In genomic region chr19:32568961-32569653, GRCm38 (mm10) we compare ENCODE assay signal across 21 mouse cellular contexts. TPM values are rescaled to one million over a fixed set of nuclear protein-coding genes. Genes with fewer than 3 reads are reported as not detected.
DNase-seq lines count a peak whose midpoint lies in the region; ATAC-seq and TF ChIP-seq lines count a peak whose summit lies in the region.
"Had no signal": no experiment of that assay in that cellular context is flagged by ENCODE, and none has a peak within 500 bp of the region (broad histone marks: within the 10 kb centered on the region; RNA-seq: fewer than 3 reads in every experiment).

No protein-coding gene starts in this region.

- no peak for TF ChIP-seq EP300 in stomach, postnatal 0 days (optimal IDR thresholded peaks at IDR 0.05)
- TF ChIP-seq EP300 in liver, embryonic 14.5 days (IDR thresholded peaks at IDR 0.05; ENCODE audit: low read depth): peak; percentile 38

- no peak for TF ChIP-seq POLR2A in lung, adult 2 months (IDR thresholded peaks at IDR 0.05; ENCODE audit: borderline replicate concordance, extremely low read depth, low read depth, low read length)

- H3K36me3 ChIP-seq in stomach, embryonic 15.5 days: no peaks in the 10 kb centered on the region
- H3K36me3 ChIP-seq in stomach, postnatal 0 days (ENCODE audit: control insufficient read depth, insufficient read depth, low read length): no peaks in the 10 kb centered on the region
- H3K36me3 ChIP-seq in liver, embryonic 14.5 days (replicated peaks; ENCODE audit: control insufficient read depth, insufficient read depth, low read depth): no peaks in the 10 kb centered on the region
- H3K36me3 ChIP-seq: heart, embryonic 12.5 days; hindbrain, embryonic 12.5 days; midbrain, embryonic 13.5 days; neural tube, embryonic 12.5 days had no signal

- no peaks in the 10 kb centered on the region for H3K4me1 ChIP-seq in stomach, embryonic 15.5 days
- 0 out of 2 replicates have a peak, but pooled peaks cover 2% of the 10 kb centered on the region for H3K4me1 ChIP-seq in stomach, postnatal 0 days (replicated peaks; ENCODE audit: control insufficient read depth, insufficient read depth)
- peaks cover 8 to 29% of the 10 kb centered on the region in 2 experiments for H3K4me1 ChIP-seq in liver, embryonic 14.5 days (replicated peaks; ENCODE audit: control insufficient read depth in 2 of 2, insufficient read depth in 2 of 2, low read length in 1 of 2)
- no peaks in the 10 kb centered on the region for H3K4me1 ChIP-seq in lung, adult 2 months (ENCODE audit: control insufficient read depth, insufficient read depth, low read length)
- H3K4me1 ChIP-seq: hindbrain, embryonic 12.5 days; midbrain, embryonic 13.5 days; neural tube, embryonic 12.5 days had no signal

- TF ChIP-seq CTCF in stomach, postnatal 0 days (IDR thresholded peaks at IDR 0.05; ENCODE audit: low read depth): no peak
- no peak for TF ChIP-seq CTCF in liver, embryonic 14.5 days (IDR thresholded peaks at IDR 0.05; ENCODE audit: low read depth)
- no peak for TF ChIP-seq CTCF in lung, adult 2 months (IDR thresholded peaks at IDR 0.05; ENCODE audit: insufficient read depth, low read length)

- no peak overlapping the region for H3K27ac ChIP-seq in stomach, embryonic 15.5 days
- H3K27ac ChIP-seq in stomach, postnatal 0 days (replicated peaks): no peak overlapping the region
- H3K27ac ChIP-seq in liver, embryonic 14.5 days: no peak overlapping the region; the same call in 1 of the 2 replicates
- H3K27ac ChIP-seq: hindbrain, embryonic 12.5 days; layer of hippocampus, adult 2 months; midbrain, embryonic 13.5 days; neural tube, embryonic 12.5 days had no signal

- no peak overlapping the region for H3K4me3 ChIP-seq in stomach, embryonic 15.5 days (replicated peaks)
- no peak overlapping the region for H3K4me3 ChIP-seq in stomach, postnatal 0 days (ENCODE audit: low read depth, low read length)
- H3K4me3 ChIP-seq in liver, embryonic 14.5 days (ENCODE audit: insufficient read depth in 1 of 2, low read depth in 2 of 2, low read length in 2 of 2): no peak overlapping the region
- no peak overlapping the region for H3K4me3 ChIP-seq in lung, adult 2 months (replicated peaks; ENCODE audit: extremely low read depth, low read depth, low read length)
- H3K4me3 ChIP-seq: heart, embryonic 12.5 days; hindbrain, embryonic 12.5 days; layer of hippocampus, adult 2 months; midbrain, embryonic 13.5 days; neural tube, embryonic 12.5 days had no signal

- ATAC-seq in stomach, embryonic 15.5 days (ENCODE audit: insufficient read depth, low FRiP score, low read depth): peak; percentile 43; the same call in 1 of the 2 replicates
- ATAC-seq in stomach, postnatal 0 days (ENCODE audit: low FRiP score, low TSS enrichment): no peak
- peak; percentile 71 for ATAC-seq in erythroid progenitor cell, adult 5-6 weeks (replicated peaks; ENCODE audit: low FRiP score, poor library complexity, severe bottlenecking)
- ATAC-seq in liver, embryonic 14.5 days (ENCODE audit: insufficient read depth): peak; percentile 71
- ATAC-seq: forebrain, postnatal 0 days; midbrain, embryonic 13.5 days; Patski had no signal

- no peak for DNase-seq in stomach, postnatal 0 days (ENCODE audit: low spot score)
- peak in 2 of 3 experiments; percentile 5 to 11 for DNase-seq in liver, embryonic 14.5 days (ENCODE audit: low read depth in 3 of 3, low spot score in 3 of 3)
- no peak for DNase-seq in lung, adult 2 months
- DNase-seq in gastrocnemius, postnatal 25 days: no peak
- no peak for DNase-seq in cerebellum, postnatal 25 days
- DNase-seq: adrenal gland, postnatal 10 days; cerebellum, adult 18-20 months; cerebellum, postnatal 36 days; forebrain, postnatal 0 days; heart, postnatal 14 days; kidney, adult 18-20 months; kidney, postnatal 14 days; left cerebral cortex, postnatal 4 days had no signal

- H3K9ac ChIP-seq in stomach, embryonic 15.5 days: no peak overlapping the region
- H3K9ac ChIP-seq in stomach, postnatal 0 days (ENCODE audit: low read length): no peak overlapping the region
- 0 out of 2 replicates have a peak overlapping the region, but pooled peaks have one; percentile 23 for H3K9ac ChIP-seq in liver, embryonic 14.5 days (replicated peaks)
- H3K9ac ChIP-seq: forebrain, postnatal 0 days; heart, embryonic 12.5 days; hindbrain, embryonic 12.5 days; midbrain, embryonic 13.5 days; neural tube, embryonic 12.5 days had no signal

- 77% methylated on average over 3 of the region's 3 CpGs for WGBS in stomach, embryonic 15.5 days
- WGBS in stomach, postnatal 0 days: 72% methylated on average over 3 of the region's 3 CpGs
- 39% methylated on average over 3 of the region's 3 CpGs for WGBS in liver, embryonic 14.5 days (ENCODE audit: insufficient replicate concordance)
- 63% methylated on average over 3 of the region's 3 CpGs for WGBS in lung, adult 2 months

- no peaks in the 10 kb centered on the region for H3K27me3 ChIP-seq in stomach, embryonic 15.5 days (replicated peaks)
- no peaks in the 10 kb centered on the region for H3K27me3 ChIP-seq in stomach, postnatal 0 days (ENCODE audit: control insufficient read depth, insufficient read depth, low read length)
- no peaks in the 10 kb centered on the region for H3K27me3 ChIP-seq in liver, embryonic 14.5 days (ENCODE audit: control insufficient read depth, insufficient read depth, low read length)
- H3K27me3 ChIP-seq: heart, embryonic 12.5 days; hindbrain, embryonic 12.5 days; midbrain, embryonic 13.5 days; neural tube, embryonic 12.5 days had no signal

- H3K9me3 ChIP-seq in stomach, embryonic 15.5 days: no peaks in the 10 kb centered on the region
- no peaks in the 10 kb centered on the region for H3K9me3 ChIP-seq in stomach, postnatal 0 days (ENCODE audit: control insufficient read depth, low read length)
- H3K9me3 ChIP-seq in liver, embryonic 14.5 days (ENCODE audit: control insufficient read depth, low read length): no peaks in the 10 kb centered on the region
- H3K9me3 ChIP-seq: heart, embryonic 12.5 days; hindbrain, embryonic 12.5 days; midbrain, embryonic 13.5 days; neural tube, embryonic 12.5 days had no signal

- no peak overlapping the region for H3K4me2 ChIP-seq in stomach, embryonic 15.5 days
- H3K4me2 ChIP-seq in stomach, postnatal 0 days (replicated peaks; ENCODE audit: low read depth): no peak overlapping the region
- peak overlapping the region; percentile 49 for H3K4me2 ChIP-seq in liver, embryonic 14.5 days (ENCODE audit: low read depth)
- H3K4me2 ChIP-seq: heart, embryonic 12.5 days; hindbrain, embryonic 12.5 days; midbrain, embryonic 13.5 days; neural tube, embryonic 12.5 days had no signal

RNA-seq across cellular contexts. Expression of gene Papss2, which starts 26.5 kb away (rescaled TPM):
- polyA plus RNA-seq in stomach, embryonic 15.5 days (2015; fragmentation: Nextera tagmentation; extraction: Ambion mirVana): 9.3 and 10.8 TPM in 2 replicates
- polyA plus RNA-seq in stomach, postnatal 0 days (2015; fragmentation: Nextera tagmentation; extraction: Ambion mirVana): 20.8 and 29.9 TPM in 2 replicates
- 1.4 and 6.3 TPM in 2 replicates for total RNA-seq in erythroid progenitor cell, adult 5-6 weeks (2015; ENCODE audit: low replicate concordance)
- 1.7 and 3.4 TPM in 2 replicates for total RNA-seq in erythroid progenitor cell, adult 5-6 weeks (2017; ENCODE audit: low replicate concordance)
- polyA plus RNA-seq in liver, embryonic 14.5 days (2012; rRNA removed): 2.2 and 3.1 TPM in 2 replicates
- polyA plus RNA-seq in liver, embryonic 14.5 days (2014; fragmentation: Nextera tagmentation; extraction: Ambion mirVana): 4.3 and 4.7 TPM in 2 replicates
- polyA plus RNA-seq in lung, adult 2 months (2012; rRNA removed): 6.6 and 7.9 TPM in 2 replicates
- 1 to 10 TPM; 5.6 to 6.9 TPM for total RNA-seq in gastrocnemius, postnatal 25 days (2021)

Comparison
In these comparisons a context has a peak if more than half of its experiments do, and no peak if none do; other contexts are left out.
1. DNase-seq: peak in liver, embryonic 14.5 days (2 of 3); none in stomach, postnatal 0 days (single experiment), lung, adult 2 months (single experiment), gastrocnemius, postnatal 25 days (single experiment) and cerebellum, postnatal 25 days (0 of 2).